Mouse (Mus musculus) hindbrain, embryonic 12.5 days (tissue): ENCODE results near the gene D7Ertd443e. TPM values are rescaled to one million over a fixed set of nuclear protein-coding genes. Genes with fewer than 3 reads are reported as not detected.

Experiments
- ATAC-seq: fragments of 200-750 bp; cut with Nextera tagmentation; 2 replicates; pipeline ENCODE4 v1.8.0; 2017; ENCODE audit warnings: moderate TSS enrichment; ENCODE audit not compliant: low FRiP score
- H3K27ac ChIP-seq: fragments of 300-500 bp; sonication (generic); 2 replicates; pipeline ENCODE4 v1.5.1; 2016; ENCODE audit warnings: mild to moderate bottlenecking
- H3K27me3 ChIP-seq: fragments of 300-500 bp; sonication (generic); 2 replicates; pipeline ENCODE4 v1.6.1; 2016; ENCODE audit warnings: mild to moderate bottlenecking
- H3K36me3 ChIP-seq: fragments of 300-500 bp; sonication (generic); 2 replicates; pipeline ENCODE4 v1.6.1; 2016; ENCODE audit warnings: mild to moderate bottlenecking
- H3K4me1 ChIP-seq: fragments of 300-500 bp; sonication (generic); 2 replicates; pipeline ENCODE4 v1.6.1; 2016
- H3K4me2 ChIP-seq: fragments of 300-500 bp; sonication (generic); replicated peaks from 2 replicates; pipeline ENCODE4 v1.6.1; 2016; ENCODE audit warnings: mild to moderate bottlenecking
- H3K4me3 ChIP-seq: fragments of 300-500 bp; sonication (generic); 2 replicates; pipeline ENCODE4 v1.5.1; 2016; ENCODE audit warnings: mild to moderate bottlenecking
- H3K9ac ChIP-seq: fragments of 300-500 bp; sonication (generic); 2 replicates; pipeline ENCODE4 v1.6.1; 2016; ENCODE audit warnings: mild to moderate bottlenecking, moderate library complexity
- H3K9me3 ChIP-seq: fragments of 300-500 bp; sonication (generic); replicated peaks from 2 replicates; pipeline ENCODE4 v1.6.1; 2016; ENCODE audit warnings: mild to moderate bottlenecking
- WGBS: fragments of 180-500 bp; shearing (Covaris S2); methylation state at CpG from one replicate; pipeline ENCODE4 v1.1.7; 2016; 5-methylcytosine and 5-hydroxymethylcytosine counted together
- polyA plus RNA-seq: library from polyadenylated mRNA; unstranded; fragments of >200 nt; fragmentation: Nextera tagmentation; extraction: Ambion mirVana; gene quantifications from 2 replicates; pipeline ENCODE4 v1.2.1, GENCODE M21; 2016

D7Ertd443e gene
- polyA plus RNA-seq = 0.17 and 0.35 TPM in 2 replicates

DNA sequence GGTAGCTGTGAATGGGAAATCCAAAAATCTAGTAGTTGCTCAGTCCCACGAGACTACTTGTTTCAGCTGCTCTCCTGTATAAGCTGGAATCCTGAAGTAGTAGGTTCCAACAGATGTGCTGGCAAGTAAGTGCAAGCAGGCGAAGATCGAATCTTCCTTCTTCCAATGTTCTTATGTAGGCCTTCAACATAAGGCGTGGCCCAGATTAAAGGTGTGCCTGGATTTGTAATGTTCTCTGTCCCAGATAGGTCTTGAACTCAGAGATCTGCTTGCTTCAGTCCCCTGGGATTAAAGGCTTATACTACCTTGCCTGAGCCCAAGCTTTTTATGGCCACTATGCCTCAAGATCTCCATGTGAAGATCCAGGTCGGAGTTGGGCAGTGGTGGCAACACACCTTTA lies at the start of gene D7Ertd443e:
Gene D7Ertd443e, minus strand, starts transcription at position 101 of the 400 bp plus-strand sequence.
- H3K36me3 ChIP-seq = no peaks in the 10 kb centered on the region
- no peak for ATAC-seq
- H3K4me3 ChIP-seq = no peak within 1 kb of the TSS
- H3K27me3 ChIP-seq = no peaks in the 10 kb centered on the region
- WGBS = 94% methylated on average over 5 of the region's 5 CpGs
- no peak within 1 kb of the TSS for H3K9ac ChIP-seq
- no peak within 1 kb of the TSS for H3K27ac ChIP-seq
- no peaks in the 10 kb centered on the region for H3K9me3 ChIP-seq
- H3K4me2 ChIP-seq = no peak within 1 kb of the TSS
- no peaks in the 10 kb centered on the region for H3K4me1 ChIP-seq

- Histone ChIP-seq H3K9me3 (no peaks in the 10 kb centered on the region), H3K36me3 (no peaks in the 10 kb centered on the region), H3K4me3 (no peak overlapping the region), H3K4me2 (no peak overlapping the region), H3K27me3 (no peaks in the 10 kb centered on the region), H3K27ac (no peak overlapping the region), H3K9ac (no peak overlapping the region), H3K4me1 (no peaks in the 10 kb centered on the region)
- no peak for ATAC-seq
- WGBS = 92% methylated on average over 3 of the region's 3 CpGs
These were observed 46.2 kb upstream of the D7Ertd443e start for GRCm38 (mm10) chr7:134431681-134432080.

DNA sequence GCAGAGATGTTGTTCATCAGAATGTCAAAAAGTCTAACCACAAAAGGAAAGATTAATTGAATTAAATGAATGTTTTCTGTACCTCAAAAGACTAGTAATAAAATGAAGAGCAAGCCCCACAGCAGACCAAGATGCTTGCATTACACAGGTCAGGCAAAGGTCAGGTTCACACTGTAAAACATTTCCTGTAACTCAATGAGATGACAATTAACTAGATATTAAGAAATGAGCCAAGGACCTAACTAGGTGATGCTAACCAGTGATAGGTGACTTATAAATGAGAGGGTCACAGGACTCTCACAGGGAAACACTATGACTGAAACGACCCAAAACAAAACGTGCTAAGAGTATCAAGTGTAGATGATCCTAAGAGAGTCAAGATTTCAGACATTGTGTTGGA lies 43.2 kb upstream of the D7Ertd443e start:
- Histone ChIP-seq H3K4me2 (no peak overlapping the region), H3K9ac (no peak overlapping the region), H3K9me3 (no peaks in the 10 kb centered on the region), H3K36me3 (no peaks in the 10 kb centered on the region), H3K4me3 (no peak overlapping the region), H3K27me3 (no peaks in the 10 kb centered on the region), H3K4me1 (no peaks in the 10 kb centered on the region), H3K27ac (no peak overlapping the region)
- no peak for ATAC-seq
- WGBS = 95% methylated on average over 2 of the region's 2 CpGs

- H3K36me3 ChIP-seq = no peaks in the 10 kb centered on the region
- no peak for ATAC-seq
- no peak overlapping the region for H3K4me3 ChIP-seq
- 95% methylated on average over 9 of the region's 9 CpGs for WGBS
- no peaks in the 10 kb centered on the region for H3K27me3 ChIP-seq
- H3K4me2 ChIP-seq = no peak overlapping the region
- no peaks in the 10 kb centered on the region for H3K4me1 ChIP-seq
- H3K27ac ChIP-seq = no peak overlapping the region
- no peak overlapping the region for H3K9ac ChIP-seq
- H3K9me3 ChIP-seq = no peaks in the 10 kb centered on the region
These were observed 29.6 kb upstream of the D7Ertd443e start for GRCm38 (mm10) chr7:134415014-134415413.

DNA sequence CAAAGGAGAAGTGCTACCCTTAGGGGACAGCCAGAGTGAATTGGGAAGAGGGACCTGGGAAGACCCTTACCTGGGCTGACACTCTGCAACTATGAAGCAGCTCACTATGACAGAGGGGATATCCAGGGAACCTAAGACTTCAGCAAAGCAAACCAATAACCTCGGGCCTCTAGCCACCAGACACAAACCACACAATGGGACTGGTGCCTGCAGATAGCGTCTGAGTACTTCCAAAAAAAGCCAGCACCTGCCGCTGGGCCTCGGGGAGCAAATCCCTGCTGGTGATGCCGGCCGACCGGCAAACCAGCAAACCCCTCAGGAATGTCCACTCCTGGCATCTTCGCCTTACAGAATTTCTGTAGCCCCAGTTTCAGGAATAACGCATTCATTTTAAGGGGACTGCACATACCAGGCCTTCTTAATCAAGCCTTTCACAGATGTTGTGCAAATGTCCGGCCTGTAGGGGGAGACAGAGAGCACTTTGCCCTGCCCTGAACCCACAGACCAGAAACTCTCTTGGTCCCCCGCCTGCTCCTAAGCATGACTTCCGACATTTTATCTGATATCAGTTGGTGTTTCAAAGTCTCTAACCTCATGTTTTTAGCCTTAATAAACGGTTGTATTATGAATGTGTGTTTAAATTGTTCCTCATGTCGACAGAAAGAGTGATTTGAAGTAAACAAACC lies 28.7 kb upstream of the D7Ertd443e start:
- Histone ChIP-seq H3K27ac (no peak overlapping the region), H3K4me3 (no peak overlapping the region), H3K27me3 (no peaks in the 10 kb centered on the region), H3K4me2 (no peak overlapping the region), H3K9me3 (no peaks in the 10 kb centered on the region), H3K36me3 (no peaks in the 10 kb centered on the region), H3K4me1 (no peaks in the 10 kb centered on the region), H3K9ac (no peak overlapping the region)
- 47% methylated on average over 14 of the region's 14 CpGs for WGBS
- ATAC-seq = no peak

DNA sequence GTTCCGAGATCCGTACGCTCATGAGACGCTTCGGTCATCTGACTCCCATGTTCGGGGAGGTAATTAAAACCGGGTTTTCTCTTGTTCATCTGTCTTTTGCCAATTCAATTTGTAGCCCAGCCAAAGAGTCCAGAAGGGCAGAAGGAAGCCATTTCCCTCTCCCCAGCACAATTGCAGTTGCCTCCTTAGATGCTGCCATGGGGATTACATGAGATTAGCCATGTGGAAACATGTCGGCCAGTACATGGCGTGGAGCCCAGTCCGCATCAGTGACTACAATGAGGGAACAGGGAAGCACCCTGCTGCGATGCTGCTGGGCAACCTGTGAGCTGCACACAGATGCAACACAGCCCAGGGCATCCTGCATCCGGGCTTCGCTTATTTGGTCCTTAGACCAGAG lies 23.2 kb upstream of the D7Ertd443e start:
- no peak overlapping the region for H3K9ac ChIP-seq
- H3K36me3 ChIP-seq = no peaks in the 10 kb centered on the region
- ATAC-seq = no peak
- H3K4me2 ChIP-seq = no peak overlapping the region
- H3K27ac ChIP-seq = no peak overlapping the region
- 89% methylated on average over 13 of the region's 13 CpGs for WGBS
- no peaks in the 10 kb centered on the region for H3K9me3 ChIP-seq
- no peak overlapping the region for H3K4me3 ChIP-seq
- H3K4me1 ChIP-seq = no peaks in the 10 kb centered on the region
- H3K27me3 ChIP-seq = no peaks in the 10 kb centered on the region

DNA sequence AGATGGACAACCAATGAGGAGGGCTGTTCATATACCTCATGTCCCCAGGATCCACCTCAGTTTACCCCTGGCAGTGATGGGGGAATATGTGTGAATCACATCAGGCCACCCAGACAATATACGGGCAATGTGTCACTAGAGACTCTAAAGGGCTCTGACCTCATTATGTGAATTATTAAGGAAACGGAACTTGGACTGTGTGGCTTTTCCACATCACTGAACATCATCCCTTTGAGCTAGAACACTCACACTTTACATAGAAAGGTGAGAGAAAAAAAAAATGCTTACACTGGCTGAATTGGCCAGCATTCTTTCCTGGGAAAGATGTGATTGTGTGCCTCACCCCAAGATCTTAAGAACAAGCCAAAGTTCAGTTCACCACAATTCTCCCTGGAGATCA lies 15.3 kb upstream of the D7Ertd443e start:
- H3K36me3 ChIP-seq = no peaks in the 10 kb centered on the region
- H3K27me3 ChIP-seq = no peaks in the 10 kb centered on the region
- H3K4me3 ChIP-seq = no peak overlapping the region
- no peaks in the 10 kb centered on the region for H3K9me3 ChIP-seq
- no peaks in the 10 kb centered on the region for H3K4me1 ChIP-seq
- ATAC-seq = no peak
- no peak overlapping the region for H3K27ac ChIP-seq
- no peak overlapping the region for H3K9ac ChIP-seq
- H3K4me2 ChIP-seq = no peak overlapping the region
- WGBS = 67% methylated on average over 2 of the region's 2 CpGs

DNA sequence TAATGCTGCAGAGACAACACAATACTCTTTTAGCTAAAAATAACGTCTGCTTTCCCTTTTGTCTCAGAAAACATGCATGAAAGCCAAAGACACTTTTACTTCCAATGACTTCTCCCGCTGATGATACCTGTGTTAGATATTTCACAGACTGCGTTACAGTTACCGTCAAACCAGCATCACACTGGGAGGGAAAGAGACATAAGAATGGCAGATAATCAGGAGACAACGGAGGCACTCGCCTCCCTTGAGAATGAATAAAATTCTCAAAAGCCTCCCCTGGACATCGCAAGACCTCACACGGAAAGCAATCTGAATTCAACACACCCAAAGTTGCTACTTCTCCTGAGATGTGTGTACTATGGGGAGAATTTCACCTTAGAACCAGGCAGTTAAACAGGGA lies 11.3 kb upstream of the D7Ertd443e start:
- WGBS = 76% methylated on average over 8 of the region's 8 CpGs
- Histone ChIP-seq H3K9me3 (no peaks in the 10 kb centered on the region), H3K9ac (no peak overlapping the region), H3K4me1 (no peaks in the 10 kb centered on the region), H3K4me3 (no peak overlapping the region), H3K27ac (no peak overlapping the region), H3K36me3 (no peaks in the 10 kb centered on the region), H3K27me3 (no peaks in the 10 kb centered on the region), H3K4me2 (no peak overlapping the region)
- no peak for ATAC-seq

DNA sequence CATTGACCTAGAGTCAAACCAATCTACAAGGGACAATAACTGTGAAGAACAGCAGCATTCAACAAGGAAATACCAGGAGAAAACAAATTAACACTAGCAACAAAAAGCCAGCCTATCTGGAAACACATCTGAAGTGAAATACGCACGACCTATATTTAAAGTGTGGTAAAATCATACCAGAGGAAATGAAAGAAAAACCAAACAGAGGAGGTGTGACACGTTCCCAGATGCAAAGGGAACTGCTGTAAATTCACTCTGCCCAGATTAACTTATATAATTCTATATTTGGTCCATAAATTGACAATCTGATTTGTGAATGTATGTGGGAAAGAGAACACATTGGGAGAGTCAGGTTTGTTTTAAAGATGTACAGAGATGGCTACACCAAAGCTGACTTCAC lies 2.7 kb downstream of the D7Ertd443e start:
- no peaks in the 10 kb centered on the region for H3K4me1 ChIP-seq
- no peak overlapping the region for H3K9ac ChIP-seq
- ATAC-seq = no peak
- no peak overlapping the region for H3K4me3 ChIP-seq
- no peak overlapping the region for H3K4me2 ChIP-seq
- 82% methylated on average over 3 of the region's 3 CpGs for WGBS
- no peaks in the 10 kb centered on the region for H3K36me3 ChIP-seq
- H3K27me3 ChIP-seq = no peaks in the 10 kb centered on the region
- no peaks in the 10 kb centered on the region for H3K9me3 ChIP-seq
- no peak overlapping the region for H3K27ac ChIP-seq

- no peak overlapping the region for H3K9ac ChIP-seq
- no peak overlapping the region for H3K4me3 ChIP-seq
- no peaks in the 10 kb centered on the region for H3K9me3 ChIP-seq
- no peaks in the 10 kb centered on the region for H3K36me3 ChIP-seq
- 50% methylated on average over 4 of the region's 4 CpGs for WGBS
- H3K4me1 ChIP-seq = no peaks in the 10 kb centered on the region
- H3K27me3 ChIP-seq = no peaks in the 10 kb centered on the region
- no peak overlapping the region for H3K4me2 ChIP-seq
- H3K27ac ChIP-seq = no peak overlapping the region
- ATAC-seq = no peak
These were observed 4.0 kb downstream of the D7Ertd443e start for GRCm38 (mm10) chr7:134381407-134381861.

DNA sequence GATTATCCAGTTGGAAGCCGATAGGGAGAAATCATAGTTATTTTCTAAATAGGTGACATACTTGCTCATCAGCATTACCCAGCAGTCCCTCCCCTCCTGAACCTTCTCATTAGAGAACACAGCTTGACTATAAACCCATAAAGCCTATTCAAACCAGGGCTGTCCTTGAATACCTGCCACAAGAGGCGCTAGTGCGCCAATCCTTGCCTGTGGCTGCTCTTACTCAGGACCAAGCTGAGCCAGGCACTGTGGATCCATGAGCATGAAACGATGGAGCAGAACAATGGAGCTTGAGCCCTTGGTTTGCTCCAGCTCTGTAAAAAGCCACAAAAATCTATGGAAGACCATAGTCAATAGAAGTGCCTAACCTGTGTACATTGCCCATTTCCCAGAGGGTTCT lies 7.2 kb downstream of the D7Ertd443e start:
- 45% methylated on average over 4 of the region's 4 CpGs for WGBS
- no peak overlapping the region for H3K9ac ChIP-seq
- H3K4me3 ChIP-seq = no peak overlapping the region
- H3K36me3 ChIP-seq = no peaks in the 10 kb centered on the region
- H3K27ac ChIP-seq = no peak overlapping the region
- H3K4me1 ChIP-seq = no peaks in the 10 kb centered on the region
- no peaks in the 10 kb centered on the region for H3K27me3 ChIP-seq
- no peaks in the 10 kb centered on the region for H3K9me3 ChIP-seq
- no peak for ATAC-seq
- H3K4me2 ChIP-seq = no peak overlapping the region

DNA sequence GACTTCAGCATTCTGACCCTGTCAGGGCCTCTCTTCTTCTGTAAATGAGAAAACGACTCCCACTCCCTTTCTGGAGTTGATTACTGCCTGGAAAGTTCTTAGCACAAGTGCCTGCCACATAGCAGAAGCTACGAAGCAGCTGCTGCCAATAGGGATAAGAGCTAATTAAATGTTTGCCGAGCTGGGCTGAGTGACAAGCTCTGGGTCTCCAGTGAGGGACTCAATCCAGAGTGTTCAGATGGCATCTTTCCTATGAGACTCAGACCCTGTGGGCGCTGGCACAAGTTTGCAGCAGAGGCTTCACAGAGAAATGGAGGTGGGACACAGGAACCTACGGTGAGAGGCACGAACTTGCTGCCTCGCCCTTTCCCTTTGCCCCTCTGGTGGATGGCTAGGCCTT lies 8.7 kb downstream of the D7Ertd443e start:
- no peaks in the 10 kb centered on the region for H3K27me3 ChIP-seq
- no peak overlapping the region for H3K4me3 ChIP-seq
- no peak overlapping the region for H3K27ac ChIP-seq
- H3K4me1 ChIP-seq = no peaks in the 10 kb centered on the region
- H3K9ac ChIP-seq = no peak overlapping the region
- H3K9me3 ChIP-seq = no peaks in the 10 kb centered on the region
- ATAC-seq = no peak
- 76% methylated on average over 7 of the region's 7 CpGs for WGBS
- H3K36me3 ChIP-seq = no peaks in the 10 kb centered on the region
- H3K4me2 ChIP-seq = no peak overlapping the region

- Histone ChIP-seq H3K4me3 (no peak overlapping the region), H3K4me1 (no peaks in the 10 kb centered on the region), H3K9me3 (no peaks in the 10 kb centered on the region), H3K27ac (no peak overlapping the region), H3K4me2 (no peak overlapping the region), H3K36me3 (no peaks in the 10 kb centered on the region), H3K27me3 (no peaks in the 10 kb centered on the region), H3K9ac (no peak overlapping the region)
- WGBS = 61% methylated on average over 5 of the region's 5 CpGs
- no peak for ATAC-seq
These were observed 13.2 kb downstream of the D7Ertd443e start for GRCm38 (mm10) chr7:134372276-134372675.
